Mouse (Mus musculus) lung, adult 2 months (tissue): Measurements from ENCODE around the gene Oaz1.

Experiments
- CTCF ChIP-seq: fragments of 200-500 bp; IDR thresholded peaks from 2 replicates; pipeline ENCODE4 v1.5.1; 2011; ENCODE audit warnings: mild to moderate bottlenecking, low read length, control low read depth; ENCODE audit not compliant: insufficient read depth
- POLR2A ChIP-seq: fragments of 200-500 bp; IDR thresholded peaks from 2 replicates; pipeline ENCODE4 v1.6.1; 2011; ENCODE audit warnings: low read depth, mild to moderate bottlenecking, control low read depth, low read length, borderline replicate concordance; ENCODE audit errors: extremely low read depth

DNA sequence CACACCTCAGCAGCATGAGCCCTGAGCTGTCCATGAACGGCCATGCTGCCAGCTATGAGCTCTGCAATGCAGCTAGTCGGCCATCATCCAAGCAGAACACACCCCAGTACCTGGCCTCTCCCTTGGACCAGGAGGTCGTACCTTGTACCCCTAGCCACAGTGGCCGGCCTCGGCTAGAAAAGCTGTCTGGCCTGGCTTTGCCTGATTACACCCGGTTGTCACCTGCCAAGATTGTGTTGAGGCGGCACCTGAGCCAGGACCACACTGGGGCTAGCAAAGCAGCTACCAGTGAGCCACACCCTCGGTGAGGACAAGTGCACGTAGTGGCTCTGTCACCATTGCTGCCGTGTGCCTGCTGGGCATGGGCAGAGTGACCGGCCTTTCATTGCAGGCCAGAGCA lies 40.5 kb upstream of the Oaz1 start:
- TF ChIP-seq POLR2A (no peak), CTCF (no peak)
